Mouse (Mus musculus): Measurements from ENCODE around the gene Rhox13.

GRCm38 (mm10) chrX:38110807-38111206 lies 10.2 kb upstream of the Rhox13 start, which contains the start of gene Rhox12:
- TF ChIP-seq POLR2A (IDR thresholded peaks at IDR 0.05; ENCODE audit: control insufficient read depth, extremely low read depth, insufficient read depth, low read length, poor library complexity) = no peak
- TF ChIP-seq CTCF (IDR thresholded peaks at IDR 0.05; ENCODE audit: borderline replicate concordance, control insufficient read depth, extremely low read depth, insufficient read depth, low read length, poor library complexity) = no peak
